Mouse (Mus musculus): ENCODE results near the gene Pde7b. TPM values are rescaled to one million over a fixed set of nuclear protein-coding genes. Genes with fewer than 3 reads are reported as not detected.

Pde7b gene
- polyA plus RNA-seq, 1 experiment from 2014 or later = 4.2 TPM

- WGBS = 67% methylated on average over 4 of the region's 4 CpGs
- no peaks in the 10 kb centered on the region for H3K9me3 ChIP-seq
- H3K4me3 ChIP-seq = no peak overlapping the region
These were observed 65.2 kb downstream of the Pde7b start for GRCm38 (mm10) chr10:20659718-20660117.

DNA sequence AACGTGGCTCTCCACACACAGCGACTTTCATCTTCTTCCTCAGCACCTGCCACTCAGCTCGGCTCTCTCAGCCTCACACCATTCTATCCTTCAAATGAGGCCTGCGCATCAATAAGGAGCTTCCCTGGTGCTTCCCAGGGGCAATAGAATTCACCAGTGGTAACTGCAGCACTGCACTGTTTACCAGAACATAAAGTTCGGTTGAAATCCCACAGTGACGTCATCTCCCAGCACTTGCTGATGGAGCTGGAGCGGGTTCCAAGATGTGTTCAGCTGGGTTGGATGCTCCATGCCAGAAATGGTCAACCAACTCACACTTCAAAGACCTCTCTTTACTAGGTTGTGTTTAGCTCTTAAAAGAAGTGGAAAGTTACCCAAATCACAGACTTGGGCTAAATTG, 65.6 kb downstream of the Pde7b start:
- no peaks in the 10 kb centered on the region for H3K9me3 ChIP-seq
- H3K4me3 ChIP-seq = no peak overlapping the region
- H3K27me3 ChIP-seq (ENCODE audit: insufficient read depth, poor library complexity, severe bottlenecking) = no peaks in the 10 kb centered on the region
- peaks cover 6% of the 10 kb centered on the region; the same call in 1 of the 2 replicates for H3K4me1 ChIP-seq
- no peak for DNase-seq (ENCODE audit: low spot score)
- 81% methylated on average over 7 of the region's 7 CpGs for WGBS
- H3K27ac ChIP-seq = no peak overlapping the region
- no peaks in the 10 kb centered on the region for H3K36me3 ChIP-seq

More at GRCm38 (mm10) chr10:20659718-20660117, 65.2 kb downstream of the Pde7b start:
- Histone ChIP-seq H3K27ac (no peak overlapping the region), H3K27me3 (ENCODE audit: insufficient read depth, poor library complexity, severe bottlenecking) (no peaks in the 10 kb centered on the region), H3K4me1 (peaks cover 6% of the 10 kb centered on the region; the same call in 1 of the 2 replicates), H3K36me3 (no peaks in the 10 kb centered on the region)
- no peak for DNase-seq (ENCODE audit: low spot score)

DNA sequence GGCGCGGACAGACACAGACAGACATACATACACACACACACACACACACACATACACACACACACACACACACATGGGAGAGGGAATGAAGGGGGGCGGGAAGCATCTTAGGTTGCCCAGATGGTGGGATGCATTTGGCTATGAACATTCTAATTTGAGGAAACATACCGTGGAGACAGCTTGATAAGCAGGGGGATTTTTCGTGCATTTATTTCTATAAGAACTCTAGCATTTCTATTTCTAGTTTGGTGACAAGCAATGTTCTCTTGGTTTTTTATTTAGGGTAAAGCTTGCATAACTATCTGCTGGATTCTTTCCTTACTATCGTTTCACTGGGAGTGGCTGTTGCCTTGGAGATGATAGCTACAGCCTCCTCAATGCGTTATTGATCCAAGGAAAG, 66.2 kb downstream of the Pde7b start:
- 86% methylated on average over 7 of the region's 7 CpGs for WGBS
- peaks cover 6% of the 10 kb centered on the region; the same call in 1 of the 2 replicates for H3K4me1 ChIP-seq
- H3K36me3 ChIP-seq = no peaks in the 10 kb centered on the region
- H3K9me3 ChIP-seq = no peaks in the 10 kb centered on the region
- H3K4me3 ChIP-seq = no peak overlapping the region
- H3K27me3 ChIP-seq (ENCODE audit: insufficient read depth, poor library complexity, severe bottlenecking) = no peaks in the 10 kb centered on the region
- no peak for DNase-seq (ENCODE audit: low spot score)
- no peak overlapping the region for H3K27ac ChIP-seq

- no peaks in the 10 kb centered on the region for H3K36me3 ChIP-seq
- peak overlapping the region; percentile 80 for H3K27ac ChIP-seq
- 55% methylated on average over 12 of the region's 12 CpGs for WGBS
- H3K4me3 ChIP-seq = no peak overlapping the region
- no peaks in the 10 kb centered on the region for H3K27me3 ChIP-seq (ENCODE audit: insufficient read depth, poor library complexity, severe bottlenecking)
- no peak for DNase-seq (ENCODE audit: low spot score)
- H3K4me1 ChIP-seq = peaks cover 6% of the 10 kb centered on the region; the same call in 1 of the 2 replicates
- H3K9me3 ChIP-seq = no peaks in the 10 kb centered on the region
These were observed 67.4 kb downstream of the Pde7b start for GRCm38 (mm10) chr10:20657316-20658081.

- WGBS = 81% methylated on average over 6 of the region's 6 CpGs
- H3K27ac ChIP-seq = no peak overlapping the region
- H3K36me3 ChIP-seq = no peaks in the 10 kb centered on the region
- H3K4me3 ChIP-seq = no peak overlapping the region
- H3K27me3 ChIP-seq (ENCODE audit: insufficient read depth, poor library complexity, severe bottlenecking) = no peaks in the 10 kb centered on the region
- peaks cover 6% of the 10 kb centered on the region; the same call in 1 of the 2 replicates for H3K4me1 ChIP-seq
- H3K9me3 ChIP-seq = no peaks in the 10 kb centered on the region
- DNase-seq (ENCODE audit: low spot score) = no peak
These were observed 70.3 kb downstream of the Pde7b start for GRCm38 (mm10) chr10:20654590-20654989.

DNA sequence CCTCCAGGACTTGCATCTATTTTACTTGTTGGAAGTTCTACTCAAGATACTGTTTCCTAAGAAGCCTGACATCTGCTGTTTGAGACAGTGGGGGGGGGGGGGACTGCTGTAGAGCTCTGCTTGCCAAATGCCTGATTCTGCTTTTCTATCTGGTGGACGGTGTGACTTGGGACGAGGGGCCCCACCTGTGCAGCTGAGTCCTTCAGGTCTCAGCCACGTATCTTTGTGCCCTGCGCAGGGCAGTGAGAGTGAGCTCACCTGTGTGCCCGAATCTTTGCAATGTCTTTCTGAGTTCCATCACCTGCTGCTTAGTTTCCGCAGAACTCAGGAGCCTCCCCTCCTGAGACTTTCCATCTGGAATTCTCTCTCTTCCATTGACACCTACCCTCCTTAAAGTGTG, 70.7 kb downstream of the Pde7b start:
- H3K27me3 ChIP-seq (ENCODE audit: insufficient read depth, poor library complexity, severe bottlenecking) = no peaks in the 10 kb centered on the region
- H3K4me3 ChIP-seq = no peak overlapping the region
- H3K27ac ChIP-seq = no peak overlapping the region
- DNase-seq (ENCODE audit: low spot score) = no peak
- WGBS = 76% methylated on average over 6 of the region's 6 CpGs
- peaks cover 6% of the 10 kb centered on the region; the same call in 1 of the 2 replicates for H3K4me1 ChIP-seq
- H3K36me3 ChIP-seq = no peaks in the 10 kb centered on the region
- no peaks in the 10 kb centered on the region for H3K9me3 ChIP-seq

DNA sequence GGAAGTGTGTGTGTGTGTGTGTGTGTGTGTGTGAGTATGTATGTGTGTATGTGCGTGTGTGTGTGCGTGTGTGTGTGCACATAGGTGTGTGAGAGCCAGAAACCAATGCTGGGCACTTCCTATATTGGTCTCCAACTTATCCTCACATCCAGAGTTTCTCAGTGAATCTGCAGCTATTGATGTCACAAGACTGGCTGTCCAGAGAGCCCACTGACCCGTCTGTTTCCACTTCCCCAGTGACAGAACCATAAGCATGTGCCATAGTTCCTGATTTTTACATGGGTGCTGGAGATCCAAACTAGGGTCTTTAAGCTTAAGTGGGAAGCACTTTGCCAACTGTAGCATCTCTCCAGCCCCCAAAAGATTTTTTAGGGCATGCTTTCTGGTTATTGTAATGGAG, 71.6 kb downstream of the Pde7b start:
- H3K4me3 ChIP-seq = no peak overlapping the region
- no peaks in the 10 kb centered on the region for H3K27me3 ChIP-seq (ENCODE audit: insufficient read depth, poor library complexity, severe bottlenecking)
- peaks cover 6% of the 10 kb centered on the region; the same call in 1 of the 2 replicates for H3K4me1 ChIP-seq
- DNase-seq (ENCODE audit: low spot score) = peak; percentile 5
- no peaks in the 10 kb centered on the region for H3K9me3 ChIP-seq
- no peaks in the 10 kb centered on the region for H3K36me3 ChIP-seq
- 71% methylated on average over 3 of the region's 3 CpGs for WGBS
- no peak overlapping the region for H3K27ac ChIP-seq

- Histone ChIP-seq H3K36me3 (no peaks in the 10 kb centered on the region), H3K4me3 (no peak overlapping the region), H3K27me3 (ENCODE audit: insufficient read depth, poor library complexity, severe bottlenecking) (no peaks in the 10 kb centered on the region), H3K9me3 (no peaks in the 10 kb centered on the region), H3K4me1 (no peaks in the 10 kb centered on the region), H3K27ac (no peak overlapping the region)
- DNase-seq (ENCODE audit: low spot score) = no peak
- 88% methylated on average over 8 of the region's 8 CpGs for WGBS
These were observed 88.5 kb downstream of the Pde7b start for GRCm38 (mm10) chr10:20636381-20636780.

DNA sequence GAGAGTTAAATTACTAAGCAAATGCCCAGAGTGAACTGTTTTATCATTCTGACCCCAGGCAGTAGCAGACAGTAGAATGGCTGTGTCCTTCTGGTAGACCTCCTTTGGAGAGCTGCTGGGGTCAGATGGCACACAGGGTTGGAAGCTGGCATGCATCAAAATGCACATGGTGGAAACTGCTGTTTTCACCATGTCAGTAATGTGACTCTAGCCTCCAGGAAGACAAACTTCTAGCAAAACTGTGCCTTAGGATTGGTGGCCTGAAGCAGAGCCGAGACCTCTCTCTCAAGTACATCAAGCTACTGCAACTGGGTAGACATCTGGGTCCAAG, 91.8 kb downstream of the Pde7b start:
- Histone ChIP-seq H3K9me3 (no peaks in the 10 kb centered on the region), H3K27me3 (ENCODE audit: insufficient read depth, poor library complexity, severe bottlenecking) (peaks cover 2% of the 10 kb centered on the region; the same call in 1 of the 2 replicates), H3K27ac (no peak overlapping the region), H3K4me3 (no peak overlapping the region), H3K4me1 (no peaks in the 10 kb centered on the region), H3K36me3 (no peaks in the 10 kb centered on the region)
- DNase-seq (ENCODE audit: low spot score) = no peak
- 83% methylated on average over 1 of the region's 1 CpGs for WGBS

DNA sequence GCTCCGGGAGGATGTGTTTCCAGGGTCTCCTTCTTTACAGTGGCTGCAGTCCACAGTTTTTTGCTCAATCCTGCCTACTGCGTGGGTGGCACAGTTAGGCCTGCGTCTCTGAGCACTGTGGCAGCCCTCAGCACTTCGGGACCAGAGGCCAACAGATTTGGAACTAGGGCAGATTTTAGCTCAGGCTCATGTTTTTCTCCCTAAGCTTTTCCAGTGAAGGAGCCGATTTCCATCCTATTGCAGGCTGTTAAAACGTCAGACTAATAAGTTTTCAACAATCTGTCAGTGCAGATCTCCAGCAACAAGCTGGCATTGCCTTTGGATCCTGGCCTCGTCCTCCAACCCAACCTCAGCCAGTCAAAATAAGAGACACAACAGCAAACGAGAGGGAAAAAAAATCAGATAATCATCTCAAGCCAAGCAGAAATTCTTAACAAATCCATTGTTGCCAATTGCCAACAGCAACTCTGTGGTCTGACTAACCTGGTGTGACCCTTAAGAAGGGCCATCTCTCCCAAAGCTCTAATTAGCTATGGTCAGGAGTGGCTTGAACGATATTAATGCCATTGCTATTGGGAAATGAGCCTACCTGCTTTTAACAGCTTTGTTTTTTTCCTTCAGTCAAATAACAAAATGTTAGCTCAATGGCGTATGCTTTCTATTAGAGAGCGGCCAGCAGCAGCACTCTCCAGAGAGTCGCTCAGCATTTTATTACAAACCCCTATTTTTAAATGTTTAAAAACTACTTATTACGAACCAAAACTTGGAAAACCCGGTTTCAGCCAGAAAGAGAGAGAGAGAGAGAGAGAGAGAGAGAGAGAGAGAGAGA, 92.4 kb downstream of the Pde7b start:
- H3K27ac ChIP-seq = no peak overlapping the region
- no peaks in the 10 kb centered on the region for H3K9me3 ChIP-seq
- H3K27me3 ChIP-seq (ENCODE audit: insufficient read depth, poor library complexity, severe bottlenecking) = peaks cover 6% of the 10 kb centered on the region; the same call in 1 of the 2 replicates
- H3K4me3 ChIP-seq = no peak overlapping the region
- WGBS = 76% methylated on average over 14 of the region's 14 CpGs
- H3K36me3 ChIP-seq = no peaks in the 10 kb centered on the region
- no peaks in the 10 kb centered on the region for H3K4me1 ChIP-seq
- no peak for DNase-seq (ENCODE audit: low spot score)

GRCm38 (mm10) chr10:20630122-20630521, 94.8 kb downstream of the Pde7b start:
- no peak overlapping the region for H3K27ac ChIP-seq
- no peak overlapping the region for H3K4me3 ChIP-seq
- no peaks in the 10 kb centered on the region for H3K9me3 ChIP-seq
- no peaks in the 10 kb centered on the region for H3K36me3 ChIP-seq
- no peaks in the 10 kb centered on the region for H3K4me1 ChIP-seq
- 82% methylated on average over 7 of the region's 7 CpGs for WGBS
- DNase-seq (ENCODE audit: low spot score) = no peak
- H3K27me3 ChIP-seq (ENCODE audit: insufficient read depth, poor library complexity, severe bottlenecking) = peaks cover 6% of the 10 kb centered on the region; the same call in 1 of the 2 replicates

DNA sequence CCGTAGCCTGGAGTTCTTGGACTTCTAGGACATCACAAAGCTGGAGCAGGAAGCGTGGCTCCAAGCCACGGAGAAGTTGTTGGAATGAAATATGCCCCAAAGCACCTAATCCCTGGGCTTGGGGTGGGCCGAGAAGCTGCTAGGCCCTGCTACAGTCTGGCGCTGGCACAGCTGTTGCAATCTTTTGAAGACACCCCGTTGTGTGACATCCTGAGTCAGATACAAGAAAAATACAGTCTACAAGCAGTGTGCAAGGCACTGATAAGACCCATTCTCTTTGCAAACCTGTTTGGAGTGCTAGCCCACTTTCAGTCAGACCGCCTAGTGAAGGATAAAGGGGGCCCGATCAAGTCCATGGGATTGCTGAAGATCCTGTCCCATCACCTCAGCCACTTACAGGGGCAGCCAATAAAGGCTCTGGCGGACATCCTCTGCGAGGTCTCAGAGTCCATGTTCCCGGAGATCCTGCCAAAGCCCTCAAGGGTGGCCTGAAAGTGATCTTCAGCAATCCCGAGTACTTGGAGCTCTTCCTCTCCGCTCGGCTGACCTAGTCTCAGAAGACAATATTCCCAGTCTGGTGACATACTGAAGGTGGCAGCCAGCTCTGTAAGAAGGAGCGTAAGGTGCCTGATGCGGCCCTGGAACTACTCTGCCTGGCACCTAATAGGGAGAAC, 99.0 kb downstream of the Pde7b start:
- DNase-seq (ENCODE audit: low spot score) = no peak
- H3K36me3 ChIP-seq = no peaks in the 10 kb centered on the region
- H3K27me3 ChIP-seq (ENCODE audit: insufficient read depth, poor library complexity, severe bottlenecking) = peaks cover 6% of the 10 kb centered on the region; the same call in 1 of the 2 replicates
- H3K4me3 ChIP-seq = no peak overlapping the region
- H3K9me3 ChIP-seq = no peaks in the 10 kb centered on the region
- H3K4me1 ChIP-seq = no peaks in the 10 kb centered on the region
- H3K27ac ChIP-seq = no peak overlapping the region
- WGBS = 86% methylated on average over 16 of the region's 16 CpGs
